Comparison of ENCODE assay signal across 22 mouse cellular contexts in genomic region chr2:34154833-34155232, GRCm38 (mm10).
A peak's percentile ranks its signal among the peaks of the same experiment; 100 is the strongest.
DNase-seq lines count a peak whose midpoint lies in the region; ATAC-seq lines count a peak whose summit lies in the region.
"Had no signal": no experiment of that assay in that cellular context is flagged by ENCODE, and none has a peak within 500 bp of the region (broad histone marks: within the 10 kb centered on the region; RNA-seq: fewer than 3 reads in every experiment).

No protein-coding gene starts in this region.

- no peak overlapping the region for H3K9ac ChIP-seq in hindbrain, embryonic 16.5 days (ENCODE audit: low read depth, low read length)
- no peak overlapping the region for H3K9ac ChIP-seq in liver, embryonic 16.5 days (ENCODE audit: low read depth, low read length)
- H3K9ac ChIP-seq: embryonic facial prominence, embryonic 12.5 days; forebrain, postnatal 0 days; heart, embryonic 15.5 days; hindbrain, embryonic 15.5 days; kidney, embryonic 15.5 days; stomach, embryonic 15.5 days had no signal

- WGBS in hindbrain, embryonic 10.5 days, result 65% methylated on average over 5 of the region's 5 CpGs
- WGBS in hindbrain, embryonic 16.5 days, result 65% methylated on average over 5 of the region's 5 CpGs
- 54% methylated on average over 5 of the region's 5 CpGs for WGBS in liver, embryonic 16.5 days (ENCODE audit: insufficient replicate concordance)

- H3K36me3 ChIP-seq in hindbrain, embryonic 10.5 days, result no peaks in the 10 kb centered on the region
- no peaks in the 10 kb centered on the region for H3K36me3 ChIP-seq in hindbrain, embryonic 16.5 days (ENCODE audit: control insufficient read depth, insufficient read depth, low read length)
- no peaks in the 10 kb centered on the region for H3K36me3 ChIP-seq in liver, embryonic 16.5 days (ENCODE audit: control insufficient read depth, insufficient read depth)
- H3K36me3 ChIP-seq: embryonic facial prominence, embryonic 12.5 days; heart, embryonic 15.5 days; hindbrain, embryonic 15.5 days; kidney, embryonic 15.5 days; stomach, embryonic 15.5 days had no signal

- no peak overlapping the region for H3K4me3 ChIP-seq in hindbrain, embryonic 10.5 days
- no peak overlapping the region for H3K4me3 ChIP-seq in hindbrain, embryonic 16.5 days (ENCODE audit: low read length)
- H3K4me3 ChIP-seq in liver, embryonic 16.5 days (ENCODE audit: low read depth, low read length), result no peak overlapping the region
- H3K4me3 ChIP-seq: embryonic facial prominence, embryonic 12.5 days; gastrocnemius, adult 2 months; heart, embryonic 15.5 days; hindbrain, embryonic 15.5 days; kidney, embryonic 15.5 days; stomach, embryonic 15.5 days had no signal

- DNase-seq in hindbrain, embryonic 10.5 days (ENCODE audit: low spot score), result no peak
- DNase-seq in ovary, postnatal 36 days (ENCODE audit: low spot score), result peak; percentile 21
- no peak for DNase-seq in ovary, postnatal 14 days (ENCODE audit: low spot score)
- peak; percentile 49 to 71 for DNase-seq in adrenal gland, postnatal 36 days
- no peak for DNase-seq in right cerebral cortex, postnatal 36 days (ENCODE audit: low spot score in 2 of 2)
- DNase-seq in B cell, adult 2 months, result no peak
- DNase-seq: cerebellum, adult 11-12 months; cerebellum, postnatal 25 days; forebrain, postnatal 0 days; gastrocnemius, adult 2 months; heart, postnatal 36 days; kidney, postnatal 4 days; right cerebral cortex, postnatal 4 days had no signal

- no peaks in the 10 kb centered on the region for H3K27me3 ChIP-seq in hindbrain, embryonic 10.5 days (ENCODE audit: insufficient read depth, poor library complexity, severe bottlenecking)
- no peaks in the 10 kb centered on the region for H3K27me3 ChIP-seq in hindbrain, embryonic 16.5 days (replicated peaks; ENCODE audit: control insufficient read depth, insufficient read depth, low read length)
- H3K27me3 ChIP-seq in liver, embryonic 16.5 days (ENCODE audit: control insufficient read depth, insufficient read depth, low read depth, low read length), result no peaks in the 10 kb centered on the region
- H3K27me3 ChIP-seq: embryonic facial prominence, embryonic 12.5 days; heart, embryonic 15.5 days; hindbrain, embryonic 15.5 days; kidney, embryonic 15.5 days; stomach, embryonic 15.5 days had no signal

- H3K4me2 ChIP-seq in hindbrain, embryonic 16.5 days (ENCODE audit: low read length), result no peak overlapping the region
- H3K4me2 ChIP-seq in liver, embryonic 16.5 days (ENCODE audit: low read depth, low read length), result no peak overlapping the region
- H3K4me2 ChIP-seq: embryonic facial prominence, embryonic 12.5 days; heart, embryonic 15.5 days; hindbrain, embryonic 15.5 days; kidney, embryonic 15.5 days; stomach, embryonic 15.5 days had no signal

- no peaks in the 10 kb centered on the region for H3K9me3 ChIP-seq in hindbrain, embryonic 10.5 days
- H3K9me3 ChIP-seq in hindbrain, embryonic 16.5 days (ENCODE audit: control insufficient read depth, low read length), result no peaks in the 10 kb centered on the region
- no peaks in the 10 kb centered on the region for H3K9me3 ChIP-seq in liver, embryonic 16.5 days (replicated peaks; ENCODE audit: control insufficient read depth, low read length)
- H3K9me3 ChIP-seq: embryonic facial prominence, embryonic 12.5 days; heart, embryonic 15.5 days; hindbrain, embryonic 15.5 days; kidney, embryonic 15.5 days; stomach, embryonic 15.5 days had no signal

- H3K4me1 ChIP-seq in hindbrain, embryonic 10.5 days (replicated peaks), result peaks cover 38% of the 10 kb centered on the region
- H3K4me1 ChIP-seq in hindbrain, embryonic 16.5 days (ENCODE audit: control insufficient read depth, insufficient read depth, low read depth, low read length), result no peaks in the 10 kb centered on the region
- no peaks in the 10 kb centered on the region; the same call in 1 of the 2 replicates for H3K4me1 ChIP-seq in liver, embryonic 16.5 days (ENCODE audit: control insufficient read depth, low read depth, low read length)
- H3K4me1 ChIP-seq: embryonic facial prominence, embryonic 12.5 days; heart, embryonic 15.5 days; kidney, embryonic 15.5 days; stomach, embryonic 15.5 days had no signal

- H3K27ac ChIP-seq in hindbrain, embryonic 10.5 days, result peak overlapping the region; percentile 62
- H3K27ac ChIP-seq in hindbrain, embryonic 16.5 days (ENCODE audit: low read depth, low read length), result no peak overlapping the region
- H3K27ac ChIP-seq in liver, embryonic 16.5 days (ENCODE audit: low read length), result no peak overlapping the region
- H3K27ac ChIP-seq: embryonic facial prominence, embryonic 12.5 days; gastrocnemius, adult 2 months; heart, embryonic 15.5 days; hindbrain, embryonic 15.5 days; kidney, embryonic 15.5 days; macrophage; stomach, embryonic 15.5 days had no signal

- ATAC-seq in hindbrain, embryonic 16.5 days, result no peak
- peak; percentile 72 for ATAC-seq in liver, embryonic 16.5 days (ENCODE audit: low read depth)
- ATAC-seq: forebrain, postnatal 0 days; intestine, postnatal 0 days had no signal

Comparison
In these comparisons a context has a peak if more than half of its experiments do, and no peak if none do; other contexts are left out.
1. DNase-seq: peak in ovary, postnatal 36 days (single experiment) and adrenal gland, postnatal 36 days (2 of 2); none in hindbrain, embryonic 10.5 days (single experiment), ovary, postnatal 14 days (single experiment), right cerebral cortex, postnatal 36 days (0 of 2) and B cell, adult 2 months (0 of 2).